Mouse (Mus musculus) gastrocnemius, adult 2 months (tissue): ENCODE results near the gene Bach2. TPM values are rescaled to one million over a fixed set of nuclear protein-coding genes. Genes with fewer than 3 reads are reported as not detected.

Source experiments
- DNase-seq: peaks from one replicate; pipeline ENCODE4 v3.0.0; 2022
- H3K27ac ChIP-seq: fragments of 200-600 bp; 2 replicates; pipeline ENCODE4 v1.8.1; 2022; ENCODE audit warnings: mild to moderate bottlenecking
- H3K4me3 ChIP-seq: fragments of 200-600 bp; 2 replicates; pipeline ENCODE4 v1.8.1; 2022; ENCODE audit warnings: mild to moderate bottlenecking, moderate library complexity
- CTCF ChIP-seq: fragments of 200-600 bp; IDR thresholded peaks from 2 replicates; pipeline ENCODE4 v1.8.1; 2022; ENCODE audit warnings: antibody characterized with exemption, mild to moderate bottlenecking, moderate library complexity
- intact Hi-C: fragments of 180-260 bp; cut with DNase I; formaldehyde crosslinking; loops from one replicate; pipeline ENCODE4 v1.15.1; 2025
- total RNA-seq, 2 experiments: library from RNA; stranded (reverse); gene quantifications; 2 replicates each; pipeline ENCODE4 v1.2.3; 2021

The Bach2 gene
- total RNA-seq, 2 experiments from 2014 or later = 2.3 to 4.3 TPM

DNA sequence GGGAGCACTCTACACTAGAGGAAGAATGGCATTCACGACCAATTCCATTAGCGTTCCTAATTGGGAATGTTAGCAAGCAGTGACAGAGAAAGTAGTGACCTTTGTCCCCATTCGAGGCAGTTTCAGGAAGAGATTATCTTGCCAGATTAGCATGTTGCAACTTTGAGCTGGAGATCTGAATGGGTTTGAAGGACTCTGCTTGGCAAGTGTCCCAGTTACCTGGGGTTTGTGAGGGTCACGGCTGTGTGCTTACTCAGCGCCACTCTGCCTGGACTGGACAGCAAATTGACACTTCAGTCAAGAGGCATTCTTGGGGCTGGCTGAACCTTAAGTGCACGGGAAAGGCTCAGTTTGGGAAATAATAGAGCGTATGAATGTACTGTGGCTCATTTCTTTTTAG is 8.2 kb downstream of the Bach2 start:
- intact Hi-C loops = loop anchor here (5.0 kb wide), 1 partner anchor 190 kb away; no protein-coding TSS in a partner anchor
- DNase-seq = no peak
- Histone ChIP-seq H3K4me3 (no peak overlapping the region), H3K27ac (no peak overlapping the region)
- no peak for TF ChIP-seq CTCF

GRCm38 (mm10) chr4:32247463-32248113 is 9.0 kb downstream of the Bach2 start:
- DNase-seq = no peak
- Histone ChIP-seq H3K4me3 (no peak overlapping the region), H3K27ac (no peak overlapping the region)
- no peak for TF ChIP-seq CTCF
- intact Hi-C loops = loop anchor here (2.0 to 5.0 kb wide), 2 partner anchors 93 to 190 kb away; no protein-coding TSS in a partner anchor

DNA sequence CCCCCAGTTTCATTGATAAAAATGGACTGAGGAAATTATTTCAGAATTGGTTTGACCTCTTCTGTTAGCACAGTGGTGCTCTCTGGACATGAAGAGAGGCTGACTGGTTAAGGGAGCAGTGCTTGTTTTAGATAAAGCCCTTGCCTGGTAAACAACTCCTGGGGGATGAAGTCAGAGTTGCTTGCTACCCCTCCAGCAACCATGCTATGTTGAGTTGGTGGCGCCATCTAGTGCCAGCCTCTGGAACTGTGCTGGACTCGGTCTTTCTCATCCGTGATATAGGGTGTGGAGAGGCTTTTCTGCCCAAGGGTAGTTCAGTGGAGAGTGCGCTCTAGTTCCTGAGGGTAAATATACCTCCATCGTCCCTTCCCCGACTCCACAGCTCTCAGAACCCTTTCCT is 9.6 kb downstream of the Bach2 start:
- intact Hi-C loops = loop anchor here (2.0 to 5.0 kb wide), 2 partner anchors 93 to 191 kb away; no protein-coding TSS in a partner anchor
- no peak overlapping the region for H3K4me3 ChIP-seq
- DNase-seq = peak; percentile 83
- H3K27ac ChIP-seq = no peak overlapping the region
- peak; percentile 92 for TF ChIP-seq CTCF

GRCm38 (mm10) chr4:32248990-32249393 is 10.4 kb downstream of the Bach2 start:
- no peak for TF ChIP-seq CTCF
- no peak for DNase-seq
- no peak overlapping the region for H3K4me3 ChIP-seq
- intact Hi-C loops = loop anchor here (2.0 to 5.0 kb wide), 2 partner anchors 94 to 192 kb away; no protein-coding TSS in a partner anchor
- H3K27ac ChIP-seq = no peak overlapping the region

- H3K4me3 ChIP-seq = peak overlapping the region; percentile 74
- no peak for TF ChIP-seq CTCF
- DNase-seq = peak; percentile 59
- intact Hi-C loops = loop anchor here (2.0 to 5.0 kb wide), 4 partner anchors 37 to 287 kb away; no protein-coding TSS in a partner anchor
- peak overlapping the region; percentile 78 for H3K27ac ChIP-seq
Measured at GRCm38 (mm10) chr4:32249748-32250332, 11.2 kb downstream of the Bach2 start.

- no peak for TF ChIP-seq CTCF
- peak overlapping the region; percentile 78 for H3K27ac ChIP-seq
- peak overlapping the region; percentile 74 for H3K4me3 ChIP-seq
- DNase-seq = peak; percentile 55
- intact Hi-C loops = loop anchor here (5.0 kb wide), 2 partner anchors 37 to 287 kb away; no protein-coding TSS in a partner anchor
Measured at GRCm38 (mm10) chr4:32250333-32251004, 11.9 kb downstream of the Bach2 start.

DNA sequence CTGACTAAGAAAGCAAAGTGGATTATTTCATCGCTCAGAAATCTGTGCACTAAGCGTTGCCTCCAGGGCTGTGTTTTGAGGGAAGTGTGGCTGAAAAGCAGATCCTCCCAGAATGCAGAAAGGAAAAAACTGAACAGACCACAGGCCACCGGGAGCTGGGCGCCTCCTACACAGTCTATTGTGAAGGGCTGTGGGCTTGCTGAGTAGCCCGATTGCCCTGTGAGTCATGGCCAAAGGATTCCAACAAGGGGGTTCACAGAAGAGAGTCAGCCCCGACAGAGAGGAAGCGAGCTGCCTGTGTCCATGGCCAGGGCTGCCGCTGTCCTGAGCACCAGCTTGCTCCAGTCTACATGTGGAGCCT is 12.4 kb downstream of the Bach2 start:
- intact Hi-C loops = loop anchor here (5.0 kb wide), 2 partner anchors 36 to 286 kb away; no protein-coding TSS in a partner anchor

DNA sequence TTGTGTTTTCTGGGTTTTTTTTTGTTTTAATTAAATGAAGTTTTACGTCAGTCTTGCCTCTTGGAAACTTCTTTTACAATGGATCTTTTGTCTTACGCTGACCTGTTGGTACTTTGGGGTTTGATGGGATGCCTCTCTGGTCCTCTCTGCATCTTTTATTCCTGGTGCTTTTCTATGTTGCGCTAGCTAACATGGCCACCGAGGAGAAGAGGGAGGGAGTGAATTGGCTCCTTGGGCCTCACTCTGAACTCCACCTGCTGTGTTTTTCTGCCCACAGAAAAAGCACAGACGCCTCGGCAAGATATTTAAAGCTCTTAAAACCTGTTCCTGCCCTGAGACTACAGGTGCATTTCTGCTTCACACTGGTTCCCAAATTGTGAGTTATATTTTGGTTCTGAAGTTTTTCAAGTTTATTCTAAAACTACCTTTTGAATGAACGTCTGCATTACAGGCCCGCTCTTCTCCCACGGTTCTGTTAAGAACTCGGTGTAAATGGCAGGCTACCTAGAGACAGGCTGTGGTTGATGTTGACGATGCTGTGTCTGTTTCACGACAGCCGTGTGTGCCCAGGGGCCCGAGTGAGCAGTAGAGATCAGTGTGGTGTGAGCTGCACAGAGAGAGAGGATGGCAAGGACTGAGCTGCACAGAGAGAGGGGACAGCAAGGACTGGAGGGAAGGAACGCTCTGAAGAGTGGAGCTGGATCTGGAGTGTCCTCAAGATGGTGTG is 13.5 kb downstream of the Bach2 start:
- intact Hi-C loops = loop anchor here (5.0 kb wide), 2 partner anchors 35 to 285 kb away; no protein-coding TSS in a partner anchor
- no peak for TF ChIP-seq CTCF
- no peak overlapping the region for H3K27ac ChIP-seq

More for the DNA sequence above, 12.4 kb downstream of the Bach2 start:
- Histone ChIP-seq H3K4me3 (peak overlapping the region; percentile 74), H3K27ac (peak overlapping the region; percentile 78)
- peak; percentile 51 for DNase-seq
- no peak for TF ChIP-seq CTCF

GRCm38 (mm10) chr4:32257686-32258085 is 19.1 kb downstream of the Bach2 start:
- DNase-seq = no peak
- TF ChIP-seq CTCF = no peak
- no peak overlapping the region for H3K27ac ChIP-seq
- H3K4me3 ChIP-seq = no peak overlapping the region
- intact Hi-C loops = no loop called here

More for the DNA sequence above, 13.5 kb downstream of the Bach2 start:
- no peak overlapping the region for H3K4me3 ChIP-seq
- DNase-seq = no peak

GRCm38 (mm10) chr4:32258093-32258492 is 19.5 kb downstream of the Bach2 start:
- Histone ChIP-seq H3K4me3 (no peak overlapping the region), H3K27ac (no peak overlapping the region)
- no peak for DNase-seq
- intact Hi-C loops = no loop called here
- no peak for TF ChIP-seq CTCF

DNA sequence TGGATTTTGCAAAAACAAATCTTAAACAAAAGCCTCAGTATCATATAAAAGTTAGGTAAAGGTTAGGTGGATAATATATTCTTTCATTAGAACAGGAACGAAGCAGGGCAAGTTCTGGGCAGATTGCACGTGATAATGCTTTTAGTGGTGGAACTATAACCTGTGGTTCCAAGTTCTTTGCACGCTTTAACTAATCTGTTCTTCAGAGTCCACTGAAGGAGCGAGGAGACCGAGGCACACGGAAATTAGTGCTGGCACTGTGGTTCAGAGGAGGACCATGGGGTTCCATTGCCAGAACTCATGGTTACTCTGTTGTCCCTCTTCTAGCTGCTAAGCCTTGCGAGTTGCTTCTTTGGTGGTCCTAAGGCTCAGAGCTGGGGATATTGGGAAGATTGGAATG is 20.0 kb downstream of the Bach2 start:
- no peak for TF ChIP-seq CTCF
- intact Hi-C loops = no loop called here
- no peak overlapping the region for H3K27ac ChIP-seq
- no peak overlapping the region for H3K4me3 ChIP-seq
- DNase-seq = no peak

DNA sequence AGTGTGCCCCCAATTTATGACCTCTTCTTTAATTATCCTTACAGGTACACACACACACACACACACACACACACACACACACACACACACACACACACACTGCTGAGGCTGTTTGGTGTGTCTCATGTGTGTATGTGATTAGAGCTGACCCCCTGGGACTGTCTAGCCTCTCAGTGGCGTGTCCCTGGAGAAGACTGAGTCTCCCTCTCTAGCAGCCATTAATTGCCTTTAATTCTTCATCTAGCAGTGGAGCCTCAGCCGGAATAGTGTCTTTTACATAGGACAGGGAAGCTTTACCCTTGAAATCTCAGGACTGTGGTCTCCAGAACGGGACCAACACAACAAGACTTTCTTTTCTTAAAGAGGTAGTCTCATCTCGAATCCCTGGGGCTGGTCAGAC is 22.3 kb downstream of the Bach2 start:
- H3K27ac ChIP-seq = no peak overlapping the region
- intact Hi-C loops = no loop called here
- no peak for TF ChIP-seq CTCF

More for the DNA sequence above, 22.3 kb downstream of the Bach2 start:
- no peak for DNase-seq
- H3K4me3 ChIP-seq = no peak overlapping the region
